ENCODE assay signal across 28 mouse cellular contexts in the genomic region with DNA sequence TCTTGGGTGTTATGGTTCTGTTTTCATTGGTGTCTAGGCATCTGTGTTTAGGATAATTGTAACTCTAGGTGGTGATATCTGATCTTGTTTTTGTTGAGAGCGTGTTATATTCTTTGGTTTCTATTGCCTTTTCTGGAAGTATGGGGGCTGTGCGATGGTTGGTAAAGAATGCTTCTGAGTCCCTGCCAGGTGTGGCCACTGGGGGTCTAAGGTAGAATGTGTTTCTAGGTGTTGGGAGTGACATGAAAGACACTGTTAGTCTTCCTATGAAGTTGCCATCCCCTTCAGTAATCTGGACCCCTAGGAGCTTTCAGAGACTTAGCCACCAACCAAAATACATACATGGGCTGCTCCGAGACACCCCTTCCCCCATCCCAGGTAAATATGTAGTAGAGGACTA. TPM values are rescaled to one million over a fixed set of nuclear protein-coding genes. Genes with fewer than 3 reads are reported as not detected.
DNase-seq lines count a peak whose midpoint lies in the region; ATAC-seq and TF ChIP-seq lines count a peak whose summit lies in the region.
"Had no signal": no experiment of that assay in that cellular context is flagged by ENCODE, and none has a peak within 500 bp of the region (broad histone marks: within the 10 kb centered on the region; RNA-seq: fewer than 3 reads in every experiment).

No protein-coding gene starts in this region.

- DNase-seq in heart, adult 11 months = peak; percentile 46
- DNase-seq in heart, adult 2 months = no peak
- DNase-seq in liver, postnatal 0 days = peak; percentile 3
- DNase-seq in liver, embryonic 11.5 days (ENCODE audit: low spot score) = no peak
- peak; percentile 50 for DNase-seq in thymus, postnatal 0 days (ENCODE audit: low spot score)
- DNase-seq in layer of hippocampus, adult 11-12 months (ENCODE audit: low spot score) = no peak
- DNase-seq: adrenal gland, adult 8-10 months; adrenal gland, postnatal 25 days; cerebellum, adult 11-12 months; cerebellum, adult 8-10 months; cerebellum, postnatal 10 days; cerebellum, postnatal 36 days; embryo, embryonic 11 days; gastrocnemius, postnatal 10 days; gastrocnemius, postnatal 36 days had no signal

- H3K4me2 ChIP-seq in liver, postnatal 0 days (ENCODE audit: low read depth, low read length) = no peak overlapping the region
- H3K4me2 ChIP-seq in liver, embryonic 11.5 days = no peak overlapping the region
- no peak overlapping the region for H3K4me2 ChIP-seq in forebrain, embryonic 16.5 days (ENCODE audit: low read length)
- H3K4me2 ChIP-seq: embryonic facial prominence, embryonic 13.5 days; forebrain, embryonic 12.5 days; forebrain, embryonic 15.5 days; hindbrain, embryonic 12.5 days; hindbrain, embryonic 15.5 days had no signal

- no peaks in the 10 kb centered on the region for H3K36me3 ChIP-seq in heart, adult 2 months (ENCODE audit: control insufficient read depth, insufficient read depth, low read length)
- no peaks in the 10 kb centered on the region for H3K36me3 ChIP-seq in liver, postnatal 0 days (replicated peaks; ENCODE audit: insufficient read depth, low read length)
- no peaks in the 10 kb centered on the region for H3K36me3 ChIP-seq in liver, embryonic 11.5 days (ENCODE audit: control insufficient read depth, insufficient read depth, low read length)
- no peaks in the 10 kb centered on the region for H3K36me3 ChIP-seq in forebrain, embryonic 16.5 days (ENCODE audit: control insufficient read depth, insufficient read depth)
- H3K36me3 ChIP-seq: embryonic facial prominence, embryonic 10.5 days; embryonic facial prominence, embryonic 13.5 days; forebrain, embryonic 12.5 days; forebrain, embryonic 15.5 days; hindbrain, embryonic 12.5 days; hindbrain, embryonic 15.5 days had no signal

- intact Hi-C loops in heart, adult 2 months (cut with DNase I) = no loop called here

- no peaks in the 10 kb centered on the region for H3K4me1 ChIP-seq in heart, adult 2 months (ENCODE audit: control insufficient read depth, insufficient read depth, low read length)
- H3K4me1 ChIP-seq in liver, postnatal 0 days (ENCODE audit: insufficient read depth) = no peaks in the 10 kb centered on the region
- H3K4me1 ChIP-seq in liver, embryonic 11.5 days (replicated peaks; ENCODE audit: control insufficient read depth, insufficient read depth, low read length) = no peaks in the 10 kb centered on the region
- no peaks in the 10 kb centered on the region for H3K4me1 ChIP-seq in forebrain, embryonic 16.5 days (replicated peaks; ENCODE audit: control insufficient read depth, insufficient read depth, low read length)
- H3K4me1 ChIP-seq: embryonic facial prominence, embryonic 10.5 days; embryonic facial prominence, embryonic 13.5 days; forebrain, embryonic 12.5 days; forebrain, embryonic 15.5 days; hindbrain, embryonic 12.5 days; hindbrain, embryonic 15.5 days had no signal

- no peak overlapping the region for H3K27ac ChIP-seq in heart, adult 2 months
- H3K27ac ChIP-seq in liver, postnatal 0 days (ENCODE audit: low read depth) = no peak overlapping the region
- H3K27ac ChIP-seq in liver, embryonic 11.5 days (ENCODE audit: low read depth, low read length) = no peak overlapping the region
- no peak overlapping the region for H3K27ac ChIP-seq in forebrain, embryonic 16.5 days (ENCODE audit: low read length)
- H3K27ac ChIP-seq: embryonic facial prominence, embryonic 10.5 days; embryonic facial prominence, embryonic 13.5 days; forebrain, embryonic 12.5 days; forebrain, embryonic 15.5 days; hindbrain, embryonic 12.5 days; hindbrain, embryonic 15.5 days had no signal

- H3K27me3 ChIP-seq in heart, adult 2 months (ENCODE audit: control insufficient read depth, insufficient read depth, low read length) = no peaks in the 10 kb centered on the region
- H3K27me3 ChIP-seq in liver, postnatal 0 days (ENCODE audit: insufficient read depth, low read length) = no peaks in the 10 kb centered on the region
- H3K27me3 ChIP-seq in liver, embryonic 11.5 days (replicated peaks; ENCODE audit: control insufficient read depth, insufficient read depth, low read length) = no peaks in the 10 kb centered on the region
- no peaks in the 10 kb centered on the region for H3K27me3 ChIP-seq in forebrain, embryonic 16.5 days (replicated peaks; ENCODE audit: control insufficient read depth, insufficient read depth, low read length)
- H3K27me3 ChIP-seq: embryonic facial prominence, embryonic 13.5 days; forebrain, embryonic 12.5 days; forebrain, embryonic 15.5 days; hindbrain, embryonic 12.5 days; hindbrain, embryonic 15.5 days had no signal

- no peak overlapping the region for H3K4me3 ChIP-seq in heart, adult 2 months
- H3K4me3 ChIP-seq in liver, postnatal 0 days (ENCODE audit: low read depth, low read length) = no peak overlapping the region
- H3K4me3 ChIP-seq in liver, embryonic 11.5 days (ENCODE audit: low read depth, low read length) = no peak overlapping the region
- H3K4me3 ChIP-seq in forebrain, embryonic 16.5 days (replicated peaks; ENCODE audit: low read length) = no peak overlapping the region
- H3K4me3 ChIP-seq: embryonic facial prominence, embryonic 10.5 days; embryonic facial prominence, embryonic 13.5 days; erythroblast, embryonic 14.5 days; forebrain, embryonic 12.5 days; forebrain, embryonic 15.5 days; hindbrain, embryonic 12.5 days; hindbrain, embryonic 15.5 days had no signal

- no peak for TF ChIP-seq POLR2A in heart, adult 2 months (IDR thresholded peaks at IDR 0.05; ENCODE audit: insufficient read depth, low read depth, low read length)

- H3K9me3 ChIP-seq in liver, postnatal 0 days (ENCODE audit: low read length) = no peaks in the 10 kb centered on the region
- no peaks in the 10 kb centered on the region for H3K9me3 ChIP-seq in liver, embryonic 11.5 days (ENCODE audit: control insufficient read depth, low read length)
- no peaks in the 10 kb centered on the region for H3K9me3 ChIP-seq in forebrain, embryonic 16.5 days (ENCODE audit: control insufficient read depth, low read length)
- H3K9me3 ChIP-seq: embryonic facial prominence, embryonic 10.5 days; embryonic facial prominence, embryonic 13.5 days; forebrain, embryonic 15.5 days; hindbrain, embryonic 15.5 days had no signal

- ATAC-seq in liver, postnatal 0 days = no peak
- ATAC-seq in liver, embryonic 11.5 days (replicated peaks; ENCODE audit: low FRiP score) = no peak
- ATAC-seq in forebrain, embryonic 16.5 days = no peak
- ATAC-seq: activated CD4-positive, CD25-positive, alpha-beta regulatory T cell, adult 4 months; forebrain, embryonic 15.5 days had no signal

- TF ChIP-seq EP300 in heart, adult 2 months (IDR thresholded peaks at IDR 0.05; ENCODE audit: insufficient read depth, low read depth, low read length) = no peak
- TF ChIP-seq EP300 in liver, postnatal 0 days (IDR thresholded peaks at IDR 0.05; ENCODE audit: low read depth) = no peak

- no peak overlapping the region for H3K9ac ChIP-seq in heart, adult 2 months (ENCODE audit: low read depth, low read length)
- no peak overlapping the region for H3K9ac ChIP-seq in liver, postnatal 0 days (replicated peaks)
- H3K9ac ChIP-seq in liver, embryonic 11.5 days (ENCODE audit: low read depth, low read length) = no peak overlapping the region
- H3K9ac ChIP-seq in forebrain, embryonic 16.5 days (replicated peaks; ENCODE audit: low read depth, low read length) = no peak overlapping the region
- H3K9ac ChIP-seq: embryonic facial prominence, embryonic 13.5 days; forebrain, embryonic 12.5 days; forebrain, embryonic 15.5 days; hindbrain, embryonic 12.5 days; hindbrain, embryonic 15.5 days had no signal

- no peaks in the 10 kb centered on the region for H3K79me2 ChIP-seq in heart, adult 2 months (replicated peaks; ENCODE audit: control insufficient read depth, insufficient read depth, low read length)

- 87% methylated on average over 3 of the region's 3 CpGs for WGBS in heart, adult 2 months
- WGBS in liver, postnatal 0 days (ENCODE audit: insufficient replicate concordance) = 86% methylated on average over 3 of the region's 3 CpGs
- WGBS in liver, embryonic 11.5 days = 88% methylated on average over 3 of the region's 3 CpGs
- 97% methylated on average over 3 of the region's 3 CpGs for WGBS in forebrain, embryonic 16.5 days

- no peak for TF ChIP-seq CTCF in heart, adult 2 months (IDR thresholded peaks at IDR 0.05)
- no peak for TF ChIP-seq CTCF in liver, postnatal 0 days (IDR thresholded peaks at IDR 0.05; ENCODE audit: low read depth)

RNA-seq across cellular contexts. Expression of gene Trpm1, which starts 54.0 kb away (rescaled TPM):
- not detected for total RNA-seq in heart, adult 2 months (2021)
- 0.06 TPM in 2 replicates for polyA plus RNA-seq in heart, adult 2 months (2012; rRNA removed)
- 0.24 TPM in 1 of 2 replicates, not detected in the other for polyA plus RNA-seq in liver, postnatal 0 days (2015; fragmentation: Nextera tagmentation; extraction: Ambion mirVana)
- 0.21 TPM in 1 of 2 replicates, not detected in the other for polyA plus RNA-seq in liver, embryonic 11.5 days (2014; fragmentation: Nextera tagmentation; extraction: Ambion mirVana)
- polyA plus RNA-seq in thymus, postnatal 0 days (2015; fragmentation: Nextera tagmentation; extraction: Ambion mirVana) = 1.5 and 1.8 TPM in 2 replicates
- 0.08 and 0.53 TPM in 2 replicates for polyA plus RNA-seq in forebrain, embryonic 16.5 days (2015; fragmentation: Nextera tagmentation; extraction: Ambion mirVana)
- total RNA-seq: adrenal gland, postnatal 25 days; granulocyte monocyte progenitor cell, adult 5-6 weeks; heart, postnatal 25 days; hematopoietic stem cell, adult 5-6 weeks had no signal
- polyA plus RNA-seq: heart, embryonic 14.5 days had no signal

Comparison
In these comparisons a context has a peak if more than half of its experiments do, and no peak if none do; other contexts are left out.
1. DNase-seq: peak in heart, adult 11 months (single experiment), liver, postnatal 0 days (single experiment) and thymus, postnatal 0 days (single experiment); none in heart, adult 2 months (0 of 2), liver, embryonic 11.5 days (single experiment) and layer of hippocampus, adult 11-12 months (single experiment).